Mouse (Mus musculus) c-Kit-positive CD71-positive TER-119-negative erythroid progenitor cells, embryonic 14.5 days (primary cell): ENCODE data around the gene Arl1.
A peak's percentile ranks its signal among the peaks of the same experiment; 100 is the strongest.
"Not testable (repeated sequence)": the region's sequence is repeated elsewhere in the genome, so short reads cannot be mapped to it uniquely, and the experiment has no call there.

Source experiments
- DNase-seq: peaks from one replicate; pipeline ENCODE4 v3.0.0-alpha.2; 2013; ENCODE audit warnings: low read depth

The Arl1 gene

GRCm38 (mm10) chr10:88730571-88731495, at the start of gene Arl1:
Gene Arl1 (plus strand): TSS chr10:88730858.
- peak; percentile 71 for DNase-seq

GRCm38 (mm10) chr10:88682904-88683563, 47.6 kb upstream of the Arl1 start:
- no peak for DNase-seq

- DNase-seq, result no peak
Measured at GRCm38 (mm10) chr10:88684925-88685324, 45.7 kb upstream of the Arl1 start, which contains the start of gene Spic. Gene Spic (minus strand): TSS chr10:88685015.

- DNase-seq, result no peak
Measured at GRCm38 (mm10) chr10:88700938-88701337, 29.7 kb upstream of the Arl1 start.

GRCm38 (mm10) chr10:88708671-88709523, 21.8 kb upstream of the Arl1 start:
- no peak for DNase-seq

GRCm38 (mm10) chr10:88712359-88712758, 18.3 kb upstream of the Arl1 start:
- no peak for DNase-seq

- no peak for DNase-seq
Measured at GRCm38 (mm10) chr10:88714744-88715143, 15.9 kb upstream of the Arl1 start.

- no peak for DNase-seq
Measured at GRCm38 (mm10) chr10:88715621-88716020, 15.0 kb upstream of the Arl1 start.

GRCm38 (mm10) chr10:88716986-88717755, 13.5 kb upstream of the Arl1 start:
- no peak for DNase-seq

- DNase-seq, result no peak
Measured at GRCm38 (mm10) chr10:88717756-88718025, 13.0 kb upstream of the Arl1 start.

- DNase-seq, result no peak
Measured at GRCm38 (mm10) chr10:88719618-88720017, 11.0 kb upstream of the Arl1 start.

GRCm38 (mm10) chr10:88725343-88725742, 5.3 kb upstream of the Arl1 start:
- DNase-seq, result no peak

GRCm38 (mm10) chr10:88727128-88727527, 3.5 kb upstream of the Arl1 start:
- DNase-seq, result no peak

GRCm38 (mm10) chr10:88728166-88728565, 2.5 kb upstream of the Arl1 start:
- no peak for DNase-seq

GRCm38 (mm10) chr10:88731496-88732308, 1.0 kb downstream of the Arl1 start:
- no peak for DNase-seq

GRCm38 (mm10) chr10:88732309-88732622, 1.6 kb downstream of the Arl1 start:
- DNase-seq, result no peak

- DNase-seq, result not testable (repeated sequence)
Measured at GRCm38 (mm10) chr10:88739074-88739473, 8.4 kb downstream of the Arl1 start.

- DNase-seq, result no peak
Measured at GRCm38 (mm10) chr10:88739818-88740217, 9.2 kb downstream of the Arl1 start.

GRCm38 (mm10) chr10:88740781-88741180, 10.1 kb downstream of the Arl1 start:
- no peak for DNase-seq

GRCm38 (mm10) chr10:88741426-88741825, 10.8 kb downstream of the Arl1 start:
- no peak for DNase-seq
